Mouse (Mus musculus) stomach, postnatal 0 days (tissue): ENCODE measurements at regions not wholly inside any gene's neighbourhood (a gene's known extent, or its start where the extent isn't known, plus 50 kb on each side); places are given as distances from the start of the nearest gene placed in this dataset.

Source experiments
- ATAC-seq: fragments of 200-750 bp; cut with Nextera tagmentation; 2 replicates; pipeline ENCODE4 v1.8.0; 2017; ENCODE audit not compliant: low FRiP score, low TSS enrichment
- DNase-seq: peaks from one replicate; pipeline ENCODE4 v3.0.0-alpha.2; 2016; ENCODE audit warnings: low spot score
- H3K27ac ChIP-seq: fragments of 300-500 bp; sonication (generic); replicated peaks from 2 replicates; pipeline ENCODE4 v1.5.1; 2014; ENCODE audit warnings: mild to moderate bottlenecking, control low read depth
- H3K27me3 ChIP-seq: fragments of 300-500 bp; sonication (generic); 2 replicates; pipeline ENCODE4 v1.6.1; 2014; ENCODE audit warnings: low read length; ENCODE audit not compliant: control insufficient read depth, insufficient read depth
- H3K36me3 ChIP-seq: fragments of 300-500 bp; sonication (generic); 2 replicates; pipeline ENCODE4 v1.6.1; 2014; ENCODE audit warnings: low read length, mixed read lengths; ENCODE audit not compliant: control insufficient read depth, insufficient read depth
- H3K4me1 ChIP-seq: fragments of 300-500 bp; sonication (generic); replicated peaks from 2 replicates; pipeline ENCODE4 v1.6.1; 2014; ENCODE audit warnings: antibody characterized with exemption; ENCODE audit not compliant: control insufficient read depth, insufficient read depth
- H3K4me2 ChIP-seq: fragments of 300-500 bp; sonication (generic); replicated peaks from 2 replicates; pipeline ENCODE4 v1.6.1; 2014; ENCODE audit warnings: low read depth, mild to moderate bottlenecking, control low read depth, moderate library complexity
- H3K4me3 ChIP-seq: fragments of 300-500 bp; sonication (generic); 2 replicates; pipeline ENCODE4 v1.5.1; 2014; ENCODE audit warnings: low read depth, low read length, control low read depth
- H3K9ac ChIP-seq: fragments of 300-500 bp; sonication (generic); 2 replicates; pipeline ENCODE4 v1.6.1; 2014; ENCODE audit warnings: mild to moderate bottlenecking, low read length, control low read depth, mixed read lengths
- H3K9me3 ChIP-seq: fragments of 300-500 bp; sonication (generic); 2 replicates; pipeline ENCODE4 v1.6.1; 2016; ENCODE audit warnings: low read length; ENCODE audit not compliant: control insufficient read depth
- CTCF ChIP-seq: IDR thresholded peaks from 2 replicates; pipeline ENCODE4 v1.5.1; 2016; ENCODE audit warnings: antibody characterized with exemption, low read depth, mild to moderate bottlenecking, moderate library complexity
- EP300 ChIP-seq: optimal IDR thresholded peaks from 2 replicates; pipeline ENCODE3; 2016; ENCODE audit warnings: antibody characterized with exemption
- WGBS: fragments of 180-500 bp; shearing (Covaris S2); extraction: QIAGEN DNeasy Blood & Tissue Kit; methylation state at CpG from one replicate; pipeline ENCODE4 v1.1.7; 2014; 5-methylcytosine and 5-hydroxymethylcytosine counted together

- H3K9me3 ChIP-seq, result no peaks in the 10 kb centered on the region
- no peak overlapping the region for H3K4me2 ChIP-seq
- no peak overlapping the region for H3K27ac ChIP-seq
- ATAC-seq (peak; percentile 47; the same call in 1 of the 2 replicates), DNase-seq (no peak)
- TF ChIP-seq CTCF (no peak), EP300 (no peak)
- no peak overlapping the region for H3K4me3 ChIP-seq
- no peak overlapping the region for H3K9ac ChIP-seq
- no peaks in the 10 kb centered on the region for H3K4me1 ChIP-seq
- no peaks in the 10 kb centered on the region for H3K36me3 ChIP-seq
- no peaks in the 10 kb centered on the region for H3K27me3 ChIP-seq
- WGBS, result 57% methylated on average over 11 of the region's 11 CpGs
Observed at GRCm38 (mm10) chr11:65443466-65444024, 173.8 kb upstream of the Myocd start.

DNA sequence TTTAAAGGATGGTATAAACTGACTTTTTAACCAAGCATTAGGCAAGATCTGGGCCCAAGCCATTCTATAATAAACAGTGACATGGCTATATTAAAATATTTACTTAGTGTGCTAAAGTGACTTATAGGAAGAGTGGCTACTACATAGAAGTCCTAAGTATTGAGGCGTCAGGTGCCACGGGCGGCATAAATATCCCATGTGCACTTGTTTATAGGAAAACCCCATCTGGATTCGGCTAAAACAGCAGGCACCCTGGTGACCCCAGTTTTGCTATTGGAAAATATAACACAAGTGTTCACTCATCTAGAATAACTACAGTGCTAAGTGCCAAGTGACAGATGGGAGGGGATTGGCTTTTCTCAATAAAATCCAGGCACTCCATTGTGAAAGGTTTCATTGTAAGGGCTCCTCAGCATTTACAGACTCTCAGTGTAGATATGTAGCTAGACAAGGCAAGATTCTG is 165.9 kb upstream of the Myocd start:
- Histone ChIP-seq H3K27ac (peak overlapping the region; percentile 3; the same call in 1 of the 2 replicates), H3K27me3 (no peaks in the 10 kb centered on the region), H3K36me3 (no peaks in the 10 kb centered on the region), H3K9ac (no peak overlapping the region), H3K4me1 (no peaks in the 10 kb centered on the region), H3K9me3 (no peaks in the 10 kb centered on the region), H3K4me2 (no peak overlapping the region), H3K4me3 (no peak overlapping the region)
- WGBS, result 48% methylated on average over 4 of the region's 4 CpGs
- DNase-seq, result no peak
- peak; percentile 82 for TF ChIP-seq EP300
- TF ChIP-seq CTCF, result no peak
- ATAC-seq, result peak; percentile 24; the same call in 1 of the 2 replicates

GRCm38 (mm10) chr11:65421889-65422288 is 152.1 kb upstream of the Myocd start:
- H3K36me3 ChIP-seq, result no peaks in the 10 kb centered on the region
- no peak overlapping the region for H3K27ac ChIP-seq
- no peaks in the 10 kb centered on the region for H3K4me1 ChIP-seq
- H3K9ac ChIP-seq, result no peak overlapping the region
- no peak for ATAC-seq
- no peak overlapping the region for H3K4me2 ChIP-seq
- DNase-seq, result no peak
- no peak overlapping the region for H3K4me3 ChIP-seq
- H3K27me3 ChIP-seq, result no peaks in the 10 kb centered on the region
- H3K9me3 ChIP-seq, result no peaks in the 10 kb centered on the region
- no peak for TF ChIP-seq CTCF
- no peak for TF ChIP-seq EP300
- 25% methylated on average over 1 of the region's 1 CpGs for WGBS

DNA sequence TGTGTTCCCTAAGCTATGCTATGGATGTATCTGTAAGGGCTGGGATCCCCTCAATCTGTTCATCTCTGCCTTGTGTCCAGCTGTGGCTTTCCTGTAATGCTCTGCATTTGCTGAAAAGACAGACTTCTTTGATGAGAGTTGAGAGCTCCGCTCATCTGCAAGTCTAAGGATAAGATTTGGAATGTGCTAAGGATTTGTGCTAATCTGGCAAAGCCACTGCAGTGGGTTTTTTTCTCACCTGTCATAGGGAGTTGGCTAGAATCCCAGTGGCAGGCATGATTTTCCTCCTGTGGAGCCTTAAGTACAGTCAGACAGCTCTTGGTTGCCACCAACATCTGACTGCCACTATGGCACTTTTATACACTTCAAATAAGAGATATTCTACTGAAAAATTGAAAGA is 138.8 kb upstream of the Myocd start:
- no peak for DNase-seq
- H3K4me1 ChIP-seq, result no peaks in the 10 kb centered on the region
- no peak overlapping the region for H3K4me2 ChIP-seq
- no peaks in the 10 kb centered on the region for H3K36me3 ChIP-seq
- 51% methylated on average over 1 of the region's 1 CpGs for whole genome bisulfite sequencing
- no peaks in the 10 kb centered on the region for H3K27me3 ChIP-seq
- H3K9ac ChIP-seq, result no peak overlapping the region
- H3K4me3 ChIP-seq, result no peak overlapping the region
- no peaks in the 10 kb centered on the region for H3K9me3 ChIP-seq
- no peak overlapping the region for H3K27ac ChIP-seq
- TF ChIP-seq EP300 (no peak), CTCF (no peak)
- ATAC-seq, result no peak

DNA sequence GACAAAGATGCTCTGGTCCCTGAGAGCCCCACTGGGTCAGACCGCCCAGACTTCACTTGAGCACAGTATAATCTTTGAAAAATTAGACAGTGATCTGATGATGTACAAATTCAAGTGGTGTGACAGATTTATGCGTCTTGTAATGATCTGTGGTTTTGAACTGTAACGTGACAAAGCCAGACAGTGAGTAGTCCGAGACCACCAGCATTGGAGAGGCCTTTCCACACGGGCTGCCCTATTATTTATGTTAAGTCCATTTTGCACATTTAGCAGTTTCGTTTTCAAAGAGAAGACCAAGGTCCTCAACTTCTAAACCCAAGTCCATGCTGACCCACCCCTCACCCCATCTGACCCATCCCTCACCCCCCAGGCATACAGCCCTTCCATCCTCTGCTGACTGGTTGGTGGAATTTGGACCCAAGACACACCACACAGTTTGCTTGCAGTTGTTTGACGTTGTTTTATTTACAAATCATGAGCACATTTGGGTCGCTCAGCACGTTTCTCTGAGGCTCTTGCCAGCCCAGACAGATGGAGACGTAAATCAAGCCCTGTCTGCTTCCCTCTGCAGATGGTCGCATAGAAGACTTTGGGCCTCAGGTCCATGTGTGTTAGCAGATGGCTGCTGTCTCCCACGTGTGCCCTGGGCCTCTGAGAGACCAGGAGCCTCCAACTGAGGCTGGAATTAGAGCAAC is 132.8 kb upstream of the Myocd start:
- H3K4me1 ChIP-seq, result no peaks in the 10 kb centered on the region
- H3K4me2 ChIP-seq, result no peak overlapping the region
- H3K9ac ChIP-seq, result no peak overlapping the region
- H3K9me3 ChIP-seq, result no peaks in the 10 kb centered on the region
- no peak overlapping the region for H3K4me3 ChIP-seq
- no peak for TF ChIP-seq EP300
- TF ChIP-seq CTCF, result no peak
- no peak for DNase-seq
- H3K27me3 ChIP-seq, result no peaks in the 10 kb centered on the region
- H3K27ac ChIP-seq, result no peak overlapping the region
- WGBS, result 47% methylated on average over 12 of the region's 12 CpGs
- H3K36me3 ChIP-seq, result no peaks in the 10 kb centered on the region
- no peak; the same call in 1 of the 2 replicates for ATAC-seq

DNA sequence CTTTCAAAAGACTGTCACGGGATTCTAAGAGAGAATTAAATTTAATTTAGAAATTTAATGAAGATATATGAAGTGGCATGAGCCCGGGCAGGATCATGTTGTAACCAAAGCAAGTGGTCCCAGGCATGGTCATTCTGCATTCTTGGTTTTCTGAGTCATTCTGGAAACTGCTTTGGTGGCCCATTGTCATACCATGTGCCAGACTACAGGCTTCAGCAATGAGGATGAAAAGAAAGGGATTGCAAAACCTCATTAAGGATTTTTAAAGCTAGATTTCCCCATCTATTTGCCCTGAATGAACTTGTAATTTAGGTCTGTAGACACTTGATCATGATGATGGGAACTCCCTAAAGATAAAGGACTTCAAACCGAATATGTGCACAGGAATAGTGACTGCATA is 119.4 kb upstream of the Myocd start:
- TF ChIP-seq EP300, result no peak
- TF ChIP-seq CTCF, result no peak
- H3K4me3 ChIP-seq, result no peak overlapping the region
- DNase-seq (no peak), ATAC-seq (no peak)
- no peak overlapping the region for H3K27ac ChIP-seq
- no peaks in the 10 kb centered on the region for H3K36me3 ChIP-seq
- no peaks in the 10 kb centered on the region for H3K9me3 ChIP-seq
- H3K9ac ChIP-seq, result no peak overlapping the region
- H3K27me3 ChIP-seq, result no peaks in the 10 kb centered on the region
- no peaks in the 10 kb centered on the region; the same call in 1 of the 2 replicates for H3K4me1 ChIP-seq
- WGBS, result 79% methylated on average over 3 of the region's 3 CpGs
- no peak overlapping the region for H3K4me2 ChIP-seq
